Mouse (Mus musculus) embryonic fibroblast, embryonic 13.5 days (primary cell): ENCODE data around the gene Olfr639.

ENCODE experiments used
- CTCF ChIP-seq: IDR thresholded peaks from 2 replicates; pipeline ENCODE4 v1.5.1; 2011; ENCODE audit warnings: mild to moderate bottlenecking, control low read depth, low read length, moderate library complexity, borderline replicate concordance; ENCODE audit not compliant: insufficient read depth
- POLR2A ChIP-seq: IDR thresholded peaks from 2 replicates; pipeline ENCODE4 v1.6.1; 2011; ENCODE audit warnings: low read depth, mild to moderate bottlenecking, control low read depth, low read length, moderate library complexity

- no peak for TF ChIP-seq CTCF
- TF ChIP-seq POLR2A: no peak
Measured at GRCm38 (mm10) chr7:104061345-104061744, 44.2 kb upstream of the Olfr639 start, which contains the start of gene 4930516K23Rik.
